Mouse (Mus musculus) hindbrain, embryonic 14.5 days (tissue): ENCODE results near the gene Polm. TPM values are rescaled to one million over a fixed set of nuclear protein-coding genes. Genes with fewer than 3 reads are reported as not detected.
A peak's percentile ranks its signal among the peaks of the same experiment; 100 is the strongest.

Experiments
- ATAC-seq: fragments of 200-750 bp; cut with Nextera tagmentation; 2 replicates; pipeline ENCODE4 v1.8.0; 2017; ENCODE audit warnings: moderate number of reproducible peaks, mild to moderate bottlenecking, moderate TSS enrichment, moderate library complexity; ENCODE audit not compliant: low FRiP score
- DNase-seq: peaks from one replicate; pipeline ENCODE4 v3.0.0-alpha.2; 2015; ENCODE audit warnings: low spot score
- H3K27ac ChIP-seq: fragments of 300-500 bp; sonication (generic); 2 replicates; pipeline ENCODE4 v1.5.1; 2014; ENCODE audit warnings: mild to moderate bottlenecking, moderate library complexity
- H3K27me3 ChIP-seq: fragments of 300-500 bp; sonication (generic); 2 replicates; pipeline ENCODE4 v1.6.1; 2014; ENCODE audit warnings: mild to moderate bottlenecking, low read length, mixed read lengths; ENCODE audit not compliant: control insufficient read depth, insufficient read depth
- H3K36me3 ChIP-seq: fragments of 300-500 bp; sonication (generic); replicated peaks from 2 replicates; pipeline ENCODE4 v1.6.1; 2014; ENCODE audit not compliant: control insufficient read depth, insufficient read depth
- H3K4me1 ChIP-seq: fragments of 300-500 bp; sonication (generic); replicated peaks from 2 replicates; pipeline ENCODE4 v1.6.1; 2014; ENCODE audit warnings: antibody characterized with exemption, low read length, mixed read lengths; ENCODE audit not compliant: control insufficient read depth, insufficient read depth
- H3K4me2 ChIP-seq: fragments of 300-500 bp; sonication (generic); replicated peaks from 2 replicates; pipeline ENCODE4 v1.6.1; 2014; ENCODE audit warnings: mild to moderate bottlenecking, moderate library complexity
- H3K4me3 ChIP-seq: fragments of 300-500 bp; sonication (generic); replicated peaks from 2 replicates; pipeline ENCODE4 v1.5.1; 2014; ENCODE audit warnings: mild to moderate bottlenecking, low read length
- H3K9ac ChIP-seq: fragments of 300-500 bp; sonication (generic); 2 replicates; pipeline ENCODE4 v1.6.1; 2014
- H3K9me3 ChIP-seq: fragments of 300-500 bp; sonication (generic); 2 replicates; pipeline ENCODE4 v1.6.1; 2016; ENCODE audit warnings: low read length; ENCODE audit not compliant: control insufficient read depth
- WGBS: fragments of 180-500 bp; shearing (Covaris S2); extraction: QIAGEN DNeasy Blood & Tissue Kit; methylation state at CpG from one replicate; pipeline ENCODE4 v1.1.7; 2014; 5-methylcytosine and 5-hydroxymethylcytosine counted together
- polyA plus RNA-seq: library from polyadenylated mRNA; unstranded; fragments of >200 nt; fragmentation: Nextera tagmentation; extraction: Ambion mirVana; gene quantifications from 2 replicates; pipeline ENCODE4 v1.2.1, GENCODE M21; 2014

Polm gene
- polyA plus RNA-seq, 1 experiment from 2014 or later, result 4.7 TPM

GRCm38 (mm10) chr11:5790431-5790830 lies 47.4 kb downstream of the Polm start:
- no peak for ATAC-seq
- Histone ChIP-seq H3K4me1 (peaks cover 23% of the 10 kb centered on the region), H3K4me2 (no peak overlapping the region), H3K27ac (no peak overlapping the region), H3K9ac (no peak overlapping the region), H3K4me3 (no peak overlapping the region), H3K36me3 (peaks cover 50% of the 10 kb centered on the region), H3K27me3 (no peaks in the 10 kb centered on the region), H3K9me3 (no peaks in the 10 kb centered on the region)
- 93% methylated on average over 1 of the region's 1 CpGs for WGBS
- no peak for DNase-seq

GRCm38 (mm10) chr11:5789754-5790333 lies 48.0 kb downstream of the Polm start:
- Histone ChIP-seq H3K4me3 (no peak overlapping the region), H3K27me3 (no peaks in the 10 kb centered on the region), H3K9me3 (no peaks in the 10 kb centered on the region), H3K27ac (no peak overlapping the region), H3K36me3 (peaks cover 44% of the 10 kb centered on the region), H3K4me2 (peak overlapping the region; percentile 92), H3K9ac (no peak overlapping the region), H3K4me1 (peaks cover 23% of the 10 kb centered on the region)
- DNase-seq (no peak), ATAC-seq (no peak)
- 90% methylated on average over 3 of the region's 3 CpGs for WGBS

GRCm38 (mm10) chr11:5789071-5789753 lies 48.6 kb downstream of the Polm start:
- Histone ChIP-seq H3K27me3 (no peaks in the 10 kb centered on the region), H3K4me2 (peak overlapping the region; percentile 92), H3K27ac (peak overlapping the region; percentile 93), H3K4me1 (peaks cover 23% of the 10 kb centered on the region), H3K9me3 (no peaks in the 10 kb centered on the region), H3K4me3 (peak overlapping the region; percentile 92), H3K9ac (peak overlapping the region; percentile 94), H3K36me3 (peaks cover 37% of the 10 kb centered on the region)
- DNase-seq (no peak), ATAC-seq (no peak)
- WGBS, result 76% methylated on average over 6 of the region's 6 CpGs

GRCm38 (mm10) chr11:5788056-5789014 lies 49.5 kb downstream of the Polm start, which contains the start of gene Dbnl:
Dbnl (plus strand) TSS chr11:5788488.
- no peaks in the 10 kb centered on the region for H3K9me3 ChIP-seq
- H3K27ac ChIP-seq, result peak within 1 kb of the TSS; percentile 93
- H3K36me3 ChIP-seq, result peaks cover 29% of the 10 kb centered on the region
- DNase-seq (peak; percentile 97), ATAC-seq (peak; percentile 96)
- WGBS, result under 1% methylated on average over 67 of the region's 74 CpGs
- H3K9ac ChIP-seq, result peak within 1 kb of the TSS; percentile 94
- H3K4me2 ChIP-seq, result peak within 1 kb of the TSS; percentile 92
- H3K4me3 ChIP-seq, result peak within 1 kb of the TSS; percentile 92
- peaks cover 23% of the 10 kb centered on the region for H3K4me1 ChIP-seq
- no peaks in the 10 kb centered on the region for H3K27me3 ChIP-seq

- Histone ChIP-seq H3K4me3 (peak overlapping the region; percentile 92), H3K27me3 (no peaks in the 10 kb centered on the region), H3K27ac (peak overlapping the region; percentile 93), H3K36me3 (peaks cover 22% of the 10 kb centered on the region), H3K4me1 (peaks cover 23% of the 10 kb centered on the region), H3K9ac (peak overlapping the region; percentile 94), H3K9me3 (no peaks in the 10 kb centered on the region), H3K4me2 (peak overlapping the region; percentile 92)
- DNase-seq (no peak), ATAC-seq (no peak)
- WGBS, result 38% methylated on average over 8 of the region's 8 CpGs
These were observed 50.2 kb downstream of the Polm start for GRCm38 (mm10) chr11:5787671-5788055.

- Histone ChIP-seq H3K9ac (no peak overlapping the region), H3K27ac (no peak overlapping the region), H3K9me3 (no peaks in the 10 kb centered on the region), H3K4me3 (no peak overlapping the region), H3K4me2 (no peak overlapping the region), H3K36me3 (peaks cover 7% of the 10 kb centered on the region; the same call in 1 of the 2 replicates), H3K4me1 (peaks cover 23% of the 10 kb centered on the region), H3K27me3 (no peaks in the 10 kb centered on the region)
- ATAC-seq, result no peak
- DNase-seq, result no peak
These were observed 52.1 kb downstream of the Polm start for GRCm38 (mm10) chr11:5785732-5786131.

GRCm38 (mm10) chr11:5782199-5782944 lies 55.4 kb downstream of the Polm start:
- Histone ChIP-seq H3K4me3 (no peak overlapping the region), H3K4me2 (no peak overlapping the region), H3K27ac (no peak overlapping the region), H3K4me1 (peaks cover 4% of the 10 kb centered on the region), H3K27me3 (no peaks in the 10 kb centered on the region), H3K36me3 (peaks cover 12% of the 10 kb centered on the region; the same call in 1 of the 2 replicates), H3K9ac (no peak overlapping the region), H3K9me3 (no peaks in the 10 kb centered on the region)
- 74% methylated on average over 8 of the region's 8 CpGs for WGBS
- DNase-seq (no peak), ATAC-seq (no peak)

GRCm38 (mm10) chr11:5780035-5780499 lies 57.7 kb downstream of the Polm start:
- peaks cover 12% of the 10 kb centered on the region; the same call in 1 of the 2 replicates for H3K36me3 ChIP-seq
- WGBS, result 90% methylated on average over 6 of the region's 6 CpGs
- no peak overlapping the region for H3K4me2 ChIP-seq
- no peak for ATAC-seq
- H3K9ac ChIP-seq, result no peak overlapping the region
- no peaks in the 10 kb centered on the region for H3K9me3 ChIP-seq
- DNase-seq, result no peak
- no peaks in the 10 kb centered on the region for H3K27me3 ChIP-seq
- H3K4me3 ChIP-seq, result no peak overlapping the region
- no peak overlapping the region for H3K27ac ChIP-seq
- no peaks in the 10 kb centered on the region for H3K4me1 ChIP-seq
